Mouse (Mus musculus): ENCODE measurements around the gene Pde4d. TPM values are rescaled to one million over a fixed set of nuclear protein-coding genes. Genes with fewer than 3 reads are reported as not detected.

Gene Pde4d
- polyA plus RNA-seq, 1 experiment from 2014 or later, result 13.0 TPM

DNA sequence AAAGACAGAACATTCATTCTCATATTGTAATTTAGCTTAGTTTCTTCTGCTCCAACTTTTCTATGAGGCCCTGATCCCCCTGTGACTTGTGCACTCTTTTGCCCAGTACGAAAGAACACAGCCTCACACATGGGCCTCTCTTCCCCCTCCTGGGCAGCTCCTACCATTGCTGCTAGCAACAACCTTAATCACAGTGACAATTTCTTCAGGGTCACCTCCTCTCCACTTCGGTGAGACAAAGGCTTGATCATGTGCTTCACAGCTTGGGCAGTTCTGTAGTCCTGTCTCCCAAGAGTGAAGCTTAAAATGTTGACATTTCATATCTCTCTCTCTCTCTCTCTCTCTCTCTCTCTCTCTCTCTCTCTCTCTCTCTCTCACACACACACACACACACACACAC lies 953.2 kb downstream of the Pde4d start:
- Histone ChIP-seq H3K36me3 (ENCODE audit: control insufficient read depth, insufficient read depth, low read length) (no peaks in the 10 kb centered on the region), H3K4me2 (replicated peaks; ENCODE audit: low read depth) (no peak overlapping the region), H3K27ac (replicated peaks) (no peak overlapping the region), H3K9me3 (ENCODE audit: control insufficient read depth, low read length) (no peaks in the 10 kb centered on the region), H3K4me3 (ENCODE audit: low read depth, low read length) (no peak overlapping the region), H3K9ac (ENCODE audit: low read length) (no peak overlapping the region), H3K27me3 (ENCODE audit: control insufficient read depth, insufficient read depth, low read length) (no peaks in the 10 kb centered on the region), H3K4me1 (replicated peaks; ENCODE audit: control insufficient read depth, insufficient read depth) (no peaks in the 10 kb centered on the region)
- no peak for DNase-seq (ENCODE audit: low spot score)
- ATAC-seq (ENCODE audit: low FRiP score, low TSS enrichment), result no peak
- TF ChIP-seq CTCF (IDR thresholded peaks at IDR 0.05; ENCODE audit: low read depth) (no peak), EP300 (optimal IDR thresholded peaks at IDR 0.05) (no peak)
- WGBS, result 67% methylated on average over 2 of the region's 2 CpGs

- Histone ChIP-seq H3K4me3 (ENCODE audit: low read depth, low read length) (no peak overlapping the region), H3K4me2 (replicated peaks; ENCODE audit: low read depth) (no peak overlapping the region), H3K36me3 (ENCODE audit: control insufficient read depth, insufficient read depth, low read length) (no peaks in the 10 kb centered on the region), H3K4me1 (replicated peaks; ENCODE audit: control insufficient read depth, insufficient read depth) (no peaks in the 10 kb centered on the region), H3K27me3 (ENCODE audit: control insufficient read depth, insufficient read depth, low read length) (no peaks in the 10 kb centered on the region), H3K27ac (replicated peaks) (no peak overlapping the region), H3K9ac (ENCODE audit: low read length) (no peak overlapping the region), H3K9me3 (ENCODE audit: control insufficient read depth, low read length) (no peaks in the 10 kb centered on the region)
- WGBS, result 86% methylated on average over 8 of the region's 8 CpGs
- ATAC-seq (ENCODE audit: low FRiP score, low TSS enrichment) (no peak), DNase-seq (ENCODE audit: low spot score) (no peak)
- no peak for TF ChIP-seq CTCF (IDR thresholded peaks at IDR 0.05; ENCODE audit: low read depth)
- TF ChIP-seq EP300 (optimal IDR thresholded peaks at IDR 0.05), result no peak
These were observed 956.6 kb downstream of the Pde4d start for GRCm38 (mm10) chr13:109406341-109406740.

GRCm38 (mm10) chr13:109407371-109407770 lies 957.6 kb downstream of the Pde4d start:
- Histone ChIP-seq H3K4me1 (replicated peaks; ENCODE audit: control insufficient read depth, insufficient read depth) (no peaks in the 10 kb centered on the region), H3K36me3 (ENCODE audit: control insufficient read depth, insufficient read depth, low read length) (no peaks in the 10 kb centered on the region), H3K4me3 (ENCODE audit: low read depth, low read length) (no peak overlapping the region), H3K9me3 (ENCODE audit: control insufficient read depth, low read length) (no peaks in the 10 kb centered on the region), H3K27me3 (ENCODE audit: control insufficient read depth, insufficient read depth, low read length) (no peaks in the 10 kb centered on the region), H3K9ac (ENCODE audit: low read length) (no peak overlapping the region), H3K4me2 (replicated peaks; ENCODE audit: low read depth) (no peak overlapping the region), H3K27ac (replicated peaks) (no peak overlapping the region)
- DNase-seq (ENCODE audit: low spot score), result no peak
- TF ChIP-seq CTCF (IDR thresholded peaks at IDR 0.05; ENCODE audit: low read depth), result no peak
- no peak for TF ChIP-seq EP300 (optimal IDR thresholded peaks at IDR 0.05)
- 75% methylated on average over 3 of the region's 3 CpGs for WGBS
- no peak for ATAC-seq (ENCODE audit: low FRiP score, low TSS enrichment)

DNA sequence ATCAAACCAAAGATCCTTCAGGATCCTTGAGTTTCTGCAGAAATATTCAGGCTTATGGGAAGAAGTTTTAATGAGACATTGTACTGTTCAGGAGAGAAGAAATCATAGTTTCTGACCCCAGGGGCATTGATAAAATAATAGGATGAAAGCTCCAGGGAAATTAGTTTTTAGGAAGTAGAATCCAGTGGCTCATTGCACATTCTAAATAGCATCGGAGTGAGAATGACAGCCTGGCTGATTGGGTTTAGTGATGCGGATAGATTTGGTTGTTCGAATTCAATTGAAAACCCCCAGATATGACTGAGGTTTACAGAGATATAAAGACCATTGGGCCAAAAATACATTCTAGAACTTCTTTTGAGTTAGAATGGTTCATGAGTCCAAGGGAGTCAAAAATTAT lies 970.7 kb downstream of the Pde4d start:
- no peak overlapping the region for H3K9ac ChIP-seq (ENCODE audit: low read length)
- TF ChIP-seq CTCF (IDR thresholded peaks at IDR 0.05; ENCODE audit: low read depth) (no peak), EP300 (optimal IDR thresholded peaks at IDR 0.05) (no peak)
- H3K4me1 ChIP-seq (replicated peaks; ENCODE audit: control insufficient read depth, insufficient read depth), result no peaks in the 10 kb centered on the region
- H3K4me3 ChIP-seq (ENCODE audit: low read depth, low read length), result no peak overlapping the region
- 0 out of 2 replicates have a peak, but pooled peaks cover 3% of the 10 kb centered on the region for H3K9me3 ChIP-seq (ENCODE audit: control insufficient read depth, low read length)
- no peak for DNase-seq (ENCODE audit: low spot score)
- WGBS, result 94% methylated on average over 3 of the region's 3 CpGs
- no peak overlapping the region for H3K27ac ChIP-seq (replicated peaks)
- no peak overlapping the region for H3K4me2 ChIP-seq (replicated peaks; ENCODE audit: low read depth)
- no peak for ATAC-seq (ENCODE audit: low FRiP score, low TSS enrichment)
- H3K27me3 ChIP-seq (ENCODE audit: control insufficient read depth, insufficient read depth, low read length), result no peaks in the 10 kb centered on the region
- no peaks in the 10 kb centered on the region for H3K36me3 ChIP-seq (ENCODE audit: control insufficient read depth, insufficient read depth, low read length)

DNA sequence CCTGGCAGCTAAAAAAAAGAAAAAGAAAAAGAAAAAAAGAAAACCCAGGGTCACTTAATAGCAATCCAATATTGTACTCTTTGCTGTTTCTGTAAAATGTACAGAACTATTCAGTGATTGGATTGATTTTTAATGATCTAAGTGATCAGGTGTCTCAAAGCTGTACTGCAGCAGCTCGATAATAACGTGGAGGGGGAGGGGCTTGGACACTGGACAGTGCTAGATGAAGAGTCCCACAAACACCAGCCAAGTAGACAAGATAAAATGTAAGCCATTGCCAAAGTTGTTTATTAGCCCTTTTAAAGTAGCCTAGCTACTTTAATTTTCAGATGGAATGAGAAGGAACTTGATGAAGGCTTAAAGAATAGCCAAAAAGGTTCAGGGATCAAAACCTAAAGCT lies 975.2 kb downstream of the Pde4d start:
- H3K9me3 ChIP-seq (ENCODE audit: control insufficient read depth, low read length), result 0 out of 2 replicates have a peak, but pooled peaks cover 3% of the 10 kb centered on the region
- DNase-seq (ENCODE audit: low spot score), result no peak
- 8% methylated on average over 2 of the region's 2 CpGs for WGBS
- H3K4me1 ChIP-seq (replicated peaks; ENCODE audit: control insufficient read depth, insufficient read depth), result no peaks in the 10 kb centered on the region
- H3K27ac ChIP-seq (replicated peaks), result no peak overlapping the region
- no peak for ATAC-seq (ENCODE audit: low FRiP score, low TSS enrichment)
- H3K4me2 ChIP-seq (replicated peaks; ENCODE audit: low read depth), result no peak overlapping the region
- no peaks in the 10 kb centered on the region for H3K36me3 ChIP-seq (ENCODE audit: control insufficient read depth, insufficient read depth, low read length)
- no peak overlapping the region for H3K4me3 ChIP-seq (ENCODE audit: low read depth, low read length)
- H3K27me3 ChIP-seq (ENCODE audit: control insufficient read depth, insufficient read depth, low read length), result no peaks in the 10 kb centered on the region
- H3K9ac ChIP-seq (ENCODE audit: low read length), result no peak overlapping the region
- no peak for TF ChIP-seq EP300 (optimal IDR thresholded peaks at IDR 0.05)
- TF ChIP-seq CTCF (IDR thresholded peaks at IDR 0.05; ENCODE audit: low read depth), result no peak

- Histone ChIP-seq H3K4me3 (ENCODE audit: low read depth, low read length) (no peak overlapping the region), H3K36me3 (ENCODE audit: control insufficient read depth, insufficient read depth, low read length) (no peaks in the 10 kb centered on the region), H3K4me1 (replicated peaks; ENCODE audit: control insufficient read depth, insufficient read depth) (no peaks in the 10 kb centered on the region), H3K4me2 (replicated peaks; ENCODE audit: low read depth) (no peak overlapping the region), H3K27me3 (ENCODE audit: control insufficient read depth, insufficient read depth, low read length) (no peaks in the 10 kb centered on the region), H3K27ac (replicated peaks) (no peak overlapping the region), H3K9me3 (ENCODE audit: control insufficient read depth, low read length) (0 out of 2 replicates have a peak, but pooled peaks cover 3% of the 10 kb centered on the region), H3K9ac (ENCODE audit: low read length) (no peak overlapping the region)
- TF ChIP-seq EP300 (optimal IDR thresholded peaks at IDR 0.05) (no peak), CTCF (IDR thresholded peaks at IDR 0.05; ENCODE audit: low read depth) (no peak)
- no peak for ATAC-seq (ENCODE audit: low FRiP score, low TSS enrichment)
- WGBS, result 59% methylated on average over 13 of the region's 13 CpGs
- DNase-seq (ENCODE audit: low spot score), result no peak
These were observed 975.8 kb downstream of the Pde4d start for GRCm38 (mm10) chr13:109425548-109425947.

All from stomach, postnatal 0 days (tissue).